Mouse (Mus musculus) cerebellum, adult 11-12 months (tissue): ENCODE results near the gene Enkd1.
A peak's percentile ranks its signal among the peaks of the same experiment; 100 is the strongest.

Source experiments
- DNase-seq: peaks from one replicate; pipeline ENCODE4 v3.0.0; 2022

The Enkd1 gene

DNA sequence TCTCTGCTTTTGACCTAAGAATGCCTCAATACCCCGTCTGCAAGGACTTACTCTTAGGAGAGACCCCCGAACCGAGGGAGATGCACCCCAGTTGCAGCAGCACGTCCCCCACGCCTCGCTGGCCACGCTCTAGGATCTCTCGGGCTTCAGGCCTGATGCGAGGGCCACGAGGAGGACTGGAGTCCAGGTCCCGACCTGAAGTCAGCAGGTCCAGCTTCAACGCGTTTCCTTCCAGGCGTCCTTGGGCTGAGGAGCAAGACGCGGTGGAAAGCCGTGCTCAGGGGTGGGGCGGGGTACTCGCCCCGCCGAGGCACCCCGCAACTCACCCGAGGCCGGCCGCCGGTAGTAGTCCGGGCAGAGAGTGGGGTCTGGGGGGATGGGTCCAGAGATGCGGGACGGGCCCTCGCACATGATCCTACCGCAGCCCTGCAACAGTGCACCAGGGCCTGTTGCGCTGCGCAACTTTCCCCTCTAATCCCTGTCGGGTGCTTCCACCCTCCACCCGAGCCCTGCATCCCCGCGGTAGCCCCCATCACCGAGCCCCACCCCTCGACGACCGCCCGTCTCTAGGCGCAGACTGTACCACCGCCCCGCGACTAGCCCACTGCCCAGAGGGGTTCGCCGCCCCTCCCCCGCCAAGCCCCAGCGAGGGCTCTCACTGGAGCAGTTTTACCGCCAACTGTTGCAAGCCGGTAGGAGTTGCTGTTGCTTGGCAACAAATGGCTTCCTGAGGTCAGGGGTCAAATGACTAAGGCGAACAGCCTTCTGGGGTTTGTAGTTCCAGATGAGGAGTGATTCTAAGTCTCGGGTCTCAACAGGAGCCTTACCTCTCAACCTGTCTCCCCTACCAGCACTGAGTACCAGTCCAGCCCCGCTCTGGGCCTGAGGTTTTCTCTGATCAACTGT lies at the start of gene Enkd1, which contains the start of gene 4933405L10Rik:
Gene Enkd1 (minus strand): TSS at position 713 of the 906 bp plus-strand sequence.
Gene 4933405L10Rik (plus strand): TSS at position 158 of the 906 bp plus-strand sequence.
- peak; percentile 91 for DNase-seq

DNA sequence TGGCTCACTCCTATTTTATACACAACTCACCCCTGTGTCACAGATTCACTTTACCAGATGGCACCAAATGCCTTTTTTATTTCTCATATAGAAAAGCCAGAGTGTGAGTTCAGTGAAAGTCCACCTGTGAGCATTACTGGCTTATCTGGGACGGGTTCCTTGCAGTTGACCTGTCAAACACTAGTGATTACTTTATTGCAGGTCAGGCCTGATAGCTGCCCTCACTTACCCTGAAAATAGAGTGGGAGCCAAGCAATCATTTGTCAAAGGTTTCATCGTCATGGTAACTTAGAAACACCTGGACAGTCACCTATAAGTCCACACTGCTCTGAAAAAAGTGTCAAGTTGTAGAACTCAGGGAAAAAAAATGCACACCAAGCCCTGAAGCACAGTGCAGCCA lies 46.7 kb upstream of the Enkd1 start:
- no peak for DNase-seq

DNA sequence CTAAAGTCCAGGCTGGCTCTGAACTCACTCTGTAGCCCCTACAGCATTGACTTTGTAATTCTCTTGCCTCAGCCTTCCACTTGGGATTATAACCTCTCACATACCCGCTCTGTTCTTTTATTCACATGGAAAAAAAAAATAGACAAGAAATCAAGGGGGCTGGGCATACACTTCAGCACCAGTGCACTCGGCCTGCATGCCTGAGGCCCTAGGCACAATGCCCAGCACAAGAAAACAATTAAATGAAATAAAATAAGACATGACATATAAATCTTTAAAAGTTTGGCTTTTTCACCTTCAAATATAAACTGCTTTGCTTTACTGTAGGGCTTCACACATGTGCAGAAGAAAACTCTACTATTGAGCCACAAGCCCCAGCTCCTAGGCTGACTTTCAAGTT lies 45.9 kb upstream of the Enkd1 start:
- no peak for DNase-seq

DNA sequence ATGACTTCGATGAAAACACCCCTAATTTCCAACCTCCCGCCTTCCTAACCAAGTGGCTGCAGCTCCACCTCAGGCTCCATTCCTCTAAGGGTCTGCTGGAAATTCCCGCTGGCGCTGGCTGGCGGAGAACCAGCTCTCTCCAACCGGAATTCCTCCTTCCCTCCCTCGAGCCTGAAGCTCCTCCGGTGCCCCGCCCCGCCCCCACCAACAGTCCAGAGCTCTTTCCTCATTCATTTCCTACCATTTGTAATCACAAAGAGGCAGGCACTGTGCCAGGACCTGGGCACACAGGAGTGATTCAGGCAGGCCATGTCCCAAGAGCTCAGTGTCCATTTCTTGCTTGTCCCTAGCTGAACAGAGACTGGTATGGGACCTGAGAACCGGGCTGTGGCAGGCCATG lies 42.6 kb upstream of the Enkd1 start:
- DNase-seq, result peak; percentile 52

DNA sequence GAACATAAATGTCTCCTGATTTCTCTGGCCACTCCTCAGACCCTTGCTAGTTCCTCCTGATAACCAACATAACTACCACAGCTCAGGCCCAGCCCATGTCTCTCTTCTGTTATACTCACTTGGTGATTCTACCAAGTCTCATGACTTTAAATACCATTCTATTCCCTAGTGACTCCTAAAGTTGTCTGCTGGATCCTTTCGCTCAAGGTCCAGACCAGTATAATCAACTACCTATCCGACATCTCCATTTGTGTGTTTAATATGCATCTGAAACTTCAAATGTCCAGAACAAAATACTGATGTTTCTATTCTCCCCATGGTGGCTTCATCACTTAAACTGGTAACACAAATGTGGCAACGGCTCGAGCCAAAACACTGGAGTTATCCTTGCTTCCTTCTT lies 35.3 kb upstream of the Enkd1 start:
- no peak for DNase-seq

DNA sequence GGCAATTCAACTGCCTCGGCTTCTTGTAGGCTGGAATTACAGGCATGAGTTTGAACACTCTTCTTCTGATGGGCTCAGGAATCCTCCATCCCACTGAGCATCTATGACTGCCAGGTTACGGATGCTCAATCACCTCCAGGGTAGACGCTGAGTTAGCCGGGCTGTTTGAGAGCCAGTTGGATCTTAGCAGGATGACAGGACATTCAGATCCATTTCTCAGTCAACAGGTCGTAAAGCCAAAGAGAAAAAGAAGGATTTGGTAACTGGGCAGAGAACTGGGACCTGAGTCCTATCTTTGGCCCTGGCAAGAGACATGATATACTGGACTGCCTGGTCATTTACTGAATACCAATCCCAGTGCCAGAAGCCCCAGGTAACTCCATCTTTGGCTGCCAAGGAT lies 31.2 kb upstream of the Enkd1 start:
- DNase-seq, result no peak

DNA sequence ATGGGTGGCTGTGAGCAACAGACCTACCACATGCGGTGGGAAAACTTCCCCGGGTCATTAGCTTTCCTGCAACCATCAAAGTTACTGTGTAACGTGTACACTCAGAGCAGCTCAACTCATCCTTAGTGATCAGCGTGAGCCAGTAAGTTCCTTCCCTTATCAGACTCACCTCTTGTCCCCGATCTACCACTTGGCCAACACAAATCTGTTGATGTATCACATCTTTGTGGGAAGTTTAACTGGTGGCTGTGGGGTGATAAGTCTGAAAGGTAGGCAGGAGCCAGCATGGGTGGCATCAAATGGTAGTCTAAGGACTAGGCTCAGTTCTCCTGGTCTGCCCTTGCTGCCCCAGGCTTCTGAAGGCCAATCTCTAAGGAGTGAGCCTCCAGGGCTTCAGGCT lies 24.2 kb upstream of the Enkd1 start:
- no peak for DNase-seq

DNA sequence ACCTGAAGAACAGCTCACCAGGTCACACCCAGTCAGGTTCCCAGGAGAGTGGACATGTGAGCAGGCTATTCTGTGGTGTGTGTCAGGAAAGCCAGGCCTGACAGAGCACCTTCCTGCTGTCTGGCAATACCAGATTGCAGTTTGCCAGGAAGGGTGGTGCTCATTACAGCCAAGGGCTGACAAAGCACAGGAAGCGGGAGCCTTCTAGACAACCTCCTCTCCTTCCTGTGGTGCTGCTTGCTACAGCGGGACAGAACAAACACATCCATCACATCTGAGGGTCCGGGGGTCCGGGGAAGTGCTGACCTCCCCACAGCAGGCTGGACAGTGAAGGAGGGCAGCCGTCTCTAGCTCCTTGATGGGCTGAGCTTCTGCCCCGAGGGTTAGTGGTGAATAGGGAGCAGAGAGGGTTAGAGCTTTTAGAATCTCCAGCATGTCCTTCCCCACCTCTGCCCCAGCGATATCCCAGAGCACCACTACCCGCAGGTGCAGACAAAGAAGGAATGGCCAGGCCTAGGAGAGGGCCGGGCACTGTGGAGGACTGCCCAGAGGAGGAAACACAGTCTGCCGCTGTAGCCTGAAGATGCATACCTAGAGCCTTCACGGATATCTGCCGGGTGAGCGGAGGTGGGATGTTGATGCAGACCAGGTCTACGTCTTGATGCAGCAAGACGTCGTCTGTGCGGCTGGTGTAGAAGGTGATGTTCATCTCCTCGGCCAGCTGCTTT lies 19.6 kb upstream of the Enkd1 start:
- DNase-seq, result no peak

DNA sequence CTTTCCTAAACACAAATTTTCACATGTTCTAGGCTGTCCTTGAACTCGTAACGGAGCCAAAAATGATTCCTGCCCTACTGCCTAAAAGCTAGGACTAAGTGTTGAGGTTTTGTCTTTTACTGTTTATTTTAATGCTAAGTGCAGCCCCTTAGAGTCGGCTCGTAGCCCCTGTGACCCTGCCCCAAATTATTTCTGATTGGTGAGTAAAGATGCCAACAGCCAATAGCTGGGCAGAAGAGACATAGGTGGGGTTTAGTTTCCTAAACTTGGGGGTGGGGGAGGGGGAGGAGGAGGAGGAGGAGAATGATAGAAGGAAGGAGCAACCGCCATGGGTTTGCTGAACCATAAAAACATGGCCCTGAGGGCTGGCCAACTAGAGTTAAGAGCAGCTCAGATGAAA lies 17.7 kb upstream of the Enkd1 start:
- no peak for DNase-seq

DNA sequence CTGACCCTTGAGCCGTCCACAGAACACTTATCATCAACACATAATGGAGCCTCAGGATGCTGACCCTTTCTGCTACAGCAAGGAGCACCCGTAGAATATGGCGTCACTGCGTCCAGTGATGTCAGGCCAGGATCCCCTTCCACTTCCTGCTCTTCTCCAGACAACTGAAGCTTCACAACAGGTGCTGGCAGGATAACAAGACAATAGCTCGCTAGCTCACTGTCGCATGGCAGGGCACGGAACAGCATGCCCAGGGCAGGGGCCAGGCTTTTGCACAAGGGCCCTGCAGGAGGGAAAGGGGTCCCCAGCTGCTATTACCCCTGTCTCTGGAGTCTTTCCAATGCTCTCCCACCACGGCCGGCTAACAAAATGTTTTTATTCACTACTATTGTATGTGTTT lies 14.9 kb upstream of the Enkd1 start:
- peak; percentile 14 for DNase-seq

DNA sequence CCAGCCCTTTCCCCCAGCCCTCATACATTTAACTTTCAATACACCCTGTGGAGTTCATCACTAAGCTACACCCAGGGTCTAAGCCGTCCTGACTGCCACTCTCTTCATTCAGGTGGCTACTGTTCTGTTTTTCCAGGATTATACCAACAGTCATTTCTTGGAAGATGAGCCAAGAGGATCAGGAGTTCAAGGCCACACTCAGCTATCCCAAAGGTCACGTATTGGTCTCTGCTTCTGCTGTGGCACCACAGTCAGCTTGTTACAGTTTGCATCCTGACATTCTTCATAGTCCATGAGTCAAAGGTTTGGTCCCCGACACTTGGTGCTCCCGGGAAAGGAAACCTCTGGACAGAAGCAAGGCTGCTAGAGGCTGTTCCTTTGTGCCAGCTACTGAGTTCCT lies 11.6 kb upstream of the Enkd1 start:
- DNase-seq, result no peak

DNA sequence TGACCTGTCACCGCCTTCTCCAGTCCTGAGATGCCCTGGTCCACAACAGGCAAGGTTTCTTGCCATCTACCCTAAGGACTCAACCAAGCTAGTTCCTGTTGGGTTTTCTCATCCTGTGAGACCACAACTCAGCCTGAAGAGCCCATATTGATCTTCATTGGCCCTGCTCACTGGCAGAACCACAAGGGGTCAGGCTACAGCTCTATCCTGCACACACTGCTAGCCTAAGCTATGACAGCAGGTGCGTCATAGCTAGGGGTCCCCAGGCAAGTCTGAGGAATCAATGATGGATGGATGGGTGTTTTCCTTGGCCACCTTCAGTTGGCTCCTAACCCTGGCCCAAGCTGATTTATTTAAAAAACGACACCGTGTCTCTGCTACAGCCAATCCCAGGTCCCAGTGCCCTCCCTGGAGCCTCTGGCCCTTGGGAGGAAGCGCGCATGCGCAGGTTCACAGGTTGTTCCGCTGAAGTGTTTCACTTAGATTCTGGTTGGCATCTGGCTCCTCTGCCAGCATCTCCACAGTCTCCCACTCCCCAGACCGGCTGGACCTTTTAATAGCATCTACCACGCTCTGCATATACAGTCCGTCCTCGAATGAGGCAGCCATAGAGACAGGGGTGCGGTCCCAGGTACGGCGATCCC lies 8.4 kb upstream of the Enkd1 start:
- DNase-seq, result no peak

DNA sequence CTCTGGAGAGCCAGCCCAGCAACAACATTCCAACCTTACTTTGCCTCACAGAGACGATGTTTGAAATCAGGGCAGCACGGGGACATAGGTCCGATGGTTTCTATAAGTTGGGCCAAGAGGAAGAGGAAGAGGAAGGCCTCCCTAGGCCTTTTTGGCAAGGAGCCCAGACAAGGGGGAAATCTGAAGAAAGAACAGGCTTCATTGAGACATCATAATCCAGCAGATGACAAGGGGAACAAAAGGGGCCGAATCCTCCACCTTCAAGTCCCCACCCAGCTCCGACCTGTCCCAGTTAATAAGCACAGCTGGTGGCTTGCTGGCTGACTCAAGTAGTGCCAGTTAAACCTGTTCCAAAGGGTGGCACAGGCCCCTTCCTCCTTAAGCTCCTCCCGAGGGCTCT lies 7.0 kb upstream of the Enkd1 start:
- DNase-seq, result peak; percentile 12

DNA sequence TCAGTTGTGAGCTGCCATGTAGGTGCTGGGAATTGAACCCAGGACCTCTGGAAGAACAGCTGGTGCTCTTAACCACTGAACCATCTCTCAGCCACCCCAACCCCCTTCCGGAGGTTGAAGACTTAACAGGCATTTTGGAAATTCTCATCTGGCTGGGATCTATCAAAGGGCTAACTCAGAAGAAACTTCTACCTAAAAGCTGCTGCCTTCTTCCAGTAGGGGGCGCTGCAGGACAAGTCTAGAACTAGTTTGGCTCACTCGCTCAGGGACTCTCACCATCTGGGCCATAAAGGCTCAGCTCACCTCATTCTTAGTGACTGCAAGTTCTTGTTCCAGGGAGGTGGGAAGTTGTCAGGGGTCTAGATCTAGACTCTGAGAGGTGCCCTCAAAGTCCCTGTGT lies 6.1 kb upstream of the Enkd1 start:
- DNase-seq, result peak; percentile 79

DNA sequence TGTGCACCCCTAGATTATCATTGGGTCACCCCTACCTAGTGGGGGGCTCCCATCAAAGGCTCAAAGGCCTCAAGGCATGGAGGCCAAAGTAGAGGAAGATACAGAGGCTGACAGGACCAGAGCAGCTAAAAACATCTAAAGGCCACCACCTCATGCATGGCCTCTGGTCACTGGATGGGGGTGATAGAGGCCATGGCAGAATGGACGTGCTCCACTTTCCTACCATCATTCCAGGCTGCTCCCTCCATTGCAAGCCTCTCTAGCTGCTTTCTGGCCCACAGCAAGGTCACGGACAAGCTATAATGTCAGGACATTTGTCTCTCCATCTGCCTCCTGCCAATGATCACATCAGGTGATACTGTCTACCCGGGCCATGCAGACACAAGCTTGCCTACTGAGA lies 4.3 kb upstream of the Enkd1 start:
- DNase-seq, result no peak

DNA sequence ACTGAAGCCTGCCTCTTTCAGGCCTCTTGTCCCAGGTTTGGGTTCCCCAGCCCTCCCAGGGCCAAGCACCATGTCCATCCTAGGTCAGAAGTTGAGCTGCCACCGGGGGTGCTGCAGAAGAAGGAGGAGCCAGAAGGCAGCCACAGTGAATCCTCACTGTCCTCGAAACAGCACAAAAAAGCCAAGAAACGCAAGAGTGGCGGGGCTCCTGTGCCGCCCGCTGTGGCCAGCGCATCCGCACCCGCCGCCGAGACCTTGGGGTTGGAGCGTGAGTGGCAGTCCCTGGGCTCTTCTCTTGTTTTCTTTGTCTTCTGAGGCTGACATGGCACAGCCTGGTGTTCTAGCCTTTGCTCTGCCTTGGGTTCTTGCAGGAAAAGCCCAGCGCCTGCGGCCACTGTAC lies 1.3 kb upstream of the Enkd1 start:
- DNase-seq, result peak; percentile 51

DNA sequence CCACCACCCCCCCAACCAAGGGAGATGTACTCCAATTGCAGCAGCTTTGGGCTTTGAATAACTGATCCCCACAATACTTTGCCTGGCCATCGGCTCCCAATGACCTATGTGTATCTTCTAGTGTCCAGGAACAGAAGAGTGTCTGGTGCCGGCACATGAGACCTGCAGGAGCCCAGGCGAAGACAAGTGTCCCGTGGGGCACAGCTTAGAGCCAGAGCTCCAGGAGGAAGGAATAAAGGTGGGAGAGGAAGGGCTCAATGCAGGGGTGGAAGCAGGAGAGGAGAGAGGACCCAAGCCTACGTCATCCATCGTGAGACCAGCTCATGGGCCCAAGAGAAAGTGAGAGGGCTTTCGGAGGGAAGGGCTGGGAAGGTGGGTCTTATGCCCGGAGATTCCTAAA lies 665 bp upstream of the Enkd1 start:
- peak; percentile 48 for DNase-seq

DNA sequence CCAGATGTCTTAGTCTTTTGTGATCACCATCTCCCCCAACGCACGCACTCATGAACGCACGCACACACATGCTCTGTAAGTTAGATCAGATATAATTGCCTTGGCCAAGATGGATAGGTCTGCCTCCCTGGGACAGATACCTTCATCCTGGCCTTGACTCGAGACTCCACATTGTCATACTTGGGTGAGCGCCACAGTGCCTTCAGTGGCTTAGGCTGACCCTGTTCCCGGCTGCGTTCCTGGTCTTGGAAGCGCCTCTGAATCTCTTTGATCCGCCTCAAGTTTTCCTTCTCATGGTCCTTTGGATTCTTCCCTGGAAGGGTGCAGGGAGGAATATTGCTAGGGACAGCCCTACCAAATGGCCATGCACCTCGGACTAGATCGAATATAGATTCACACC lies 1.6 kb downstream of the Enkd1 start:
- DNase-seq, result peak; percentile 63

DNA sequence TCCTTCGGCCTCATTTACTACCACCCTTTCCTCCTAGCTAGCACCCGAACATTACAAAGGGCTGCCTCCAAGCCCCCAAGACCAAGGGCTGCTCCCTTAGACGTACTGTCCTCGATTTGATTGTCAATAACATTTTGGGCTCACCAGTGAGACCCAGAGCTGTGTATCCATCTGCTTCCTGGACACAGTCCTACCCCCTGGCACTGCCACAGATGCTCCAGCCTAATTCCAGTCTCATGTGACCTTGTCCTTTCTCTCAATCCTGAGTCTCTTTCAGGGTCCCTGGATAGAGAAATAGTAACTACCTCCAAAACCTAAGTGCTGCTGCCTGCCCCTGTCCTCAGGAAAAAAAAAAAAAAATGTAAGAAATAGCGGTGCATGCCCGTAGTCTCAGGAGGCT lies 3.1 kb downstream of the Enkd1 start:
- DNase-seq, result peak; percentile 91

DNA sequence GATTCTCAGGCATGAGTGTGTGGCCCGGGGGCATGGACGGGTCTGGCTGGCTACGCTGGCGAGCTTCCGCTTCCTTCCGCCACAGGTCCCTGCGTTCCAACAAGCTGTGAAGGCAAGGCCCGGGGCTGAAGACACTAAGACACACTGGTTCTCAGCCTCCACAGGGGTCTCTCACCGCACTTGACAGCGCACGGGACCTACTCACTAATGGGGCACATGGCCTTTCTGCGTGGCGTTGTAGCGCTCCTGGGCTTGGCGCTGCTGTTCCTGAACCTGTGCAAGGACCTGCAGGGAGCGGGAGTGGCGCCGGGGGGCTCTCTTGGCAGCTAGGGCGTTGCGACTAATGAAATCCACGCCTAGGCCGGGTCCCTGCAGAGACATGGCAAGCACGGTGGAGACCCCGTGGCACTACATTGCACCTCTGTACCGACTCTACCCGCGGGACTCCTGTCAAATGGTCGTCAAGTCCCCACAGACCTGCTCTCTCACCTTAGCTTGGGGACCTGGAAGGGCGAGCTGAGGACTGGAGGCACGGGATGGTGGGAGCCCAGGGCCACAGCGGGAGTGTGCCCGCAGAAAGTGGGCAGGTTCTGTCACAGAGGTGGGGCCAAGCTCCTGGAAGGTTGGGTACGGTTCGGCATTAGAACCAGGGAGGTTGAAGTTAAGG lies 3.7 kb downstream of the Enkd1 start:
- peak; percentile 75 for DNase-seq

DNA sequence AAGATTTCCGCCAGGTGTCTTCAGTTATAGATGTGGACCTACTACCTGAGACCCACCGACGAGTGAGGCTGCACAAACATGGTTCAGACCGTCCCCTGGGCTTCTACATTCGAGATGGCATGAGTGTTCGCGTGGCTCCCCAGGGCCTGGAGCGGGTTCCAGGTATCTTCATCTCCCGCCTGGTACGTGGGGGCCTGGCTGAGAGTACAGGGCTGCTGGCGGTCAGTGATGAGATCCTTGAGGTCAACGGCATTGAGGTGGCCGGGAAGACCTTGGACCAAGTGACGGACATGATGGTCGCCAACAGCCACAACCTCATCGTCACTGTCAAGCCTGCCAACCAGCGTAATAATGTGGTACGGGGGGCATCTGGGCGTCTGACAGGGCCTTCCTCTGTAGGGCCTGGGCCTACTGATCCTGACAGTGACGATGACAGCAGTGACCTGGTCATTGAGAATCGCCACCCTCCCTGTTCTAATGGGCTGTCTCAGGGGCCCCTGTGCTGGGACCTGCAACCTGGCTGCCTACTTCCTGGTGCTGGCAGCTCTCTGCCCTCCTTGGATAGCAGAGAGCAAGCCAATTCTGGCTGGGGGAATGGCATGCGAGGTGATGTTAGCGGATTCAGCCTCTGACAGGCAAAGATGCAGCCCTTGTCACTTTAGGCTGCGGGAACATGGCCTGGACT lies 5.1 kb downstream of the Enkd1 start:
- DNase-seq, result peak; percentile 72

DNA sequence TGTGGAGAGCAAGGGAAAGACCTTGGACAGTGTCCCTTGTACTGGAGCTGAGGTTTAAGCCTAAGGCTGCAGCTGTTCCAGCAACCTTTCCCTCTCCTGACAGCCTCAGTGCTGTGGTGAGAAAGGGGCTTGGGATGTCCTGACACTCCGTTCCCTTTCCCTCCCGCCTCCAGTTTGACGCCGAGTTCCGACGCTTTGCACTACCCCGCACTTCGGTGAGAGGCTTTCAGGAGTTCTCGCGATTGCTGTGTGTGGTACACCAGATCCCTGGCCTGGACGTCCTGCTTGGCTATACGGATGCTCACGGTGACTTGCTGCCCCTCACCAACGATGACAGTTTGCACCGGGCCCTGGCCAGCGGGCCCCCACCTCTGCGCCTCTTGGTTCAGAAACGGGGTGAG lies 6.0 kb downstream of the Enkd1 start:
- DNase-seq, result peak; percentile 70
